Mouse (Mus musculus) heart, adult 2 months (tissue): ENCODE results near the gene Cfb.

Source experiments
- CTCF ChIP-seq: fragments of 200-600 bp; IDR thresholded peaks from 2 replicates; pipeline ENCODE4 v1.8.1; 2022; ENCODE audit warnings: antibody characterized with exemption, mild to moderate bottlenecking, moderate library complexity
- EP300 ChIP-seq: fragments of 200-500 bp; IDR thresholded peaks from 2 replicates; pipeline ENCODE4 v1.6.1; 2011; ENCODE audit warnings: low read depth, low read length, control low read depth; ENCODE audit not compliant: insufficient read depth
- POLR2A ChIP-seq: fragments of 200-500 bp; IDR thresholded peaks from 2 replicates; pipeline ENCODE4 v1.6.1; 2011; ENCODE audit warnings: mild to moderate bottlenecking, low read depth, low read length, control low read depth; ENCODE audit not compliant: insufficient read depth

GRCm38 (mm10) chr17:34881166-34881565 is 18.8 kb upstream of the Cfb start:
- TF ChIP-seq POLR2A (no peak), CTCF (no peak), EP300 (no peak)
